Mouse (Mus musculus) embryo, embryonic 10 days (tissue): ENCODE measurements around the gene Gm15127.
"Not testable (repeated sequence)": the region's sequence is repeated elsewhere in the genome, so short reads cannot be mapped to it uniquely, and the experiment has no call there.

ENCODE experiments used
- DNase-seq: peaks from one replicate; pipeline ENCODE4 v3.0.0-alpha.2; 2015; ENCODE audit warnings: low spot score

The Gm15127 gene

DNA sequence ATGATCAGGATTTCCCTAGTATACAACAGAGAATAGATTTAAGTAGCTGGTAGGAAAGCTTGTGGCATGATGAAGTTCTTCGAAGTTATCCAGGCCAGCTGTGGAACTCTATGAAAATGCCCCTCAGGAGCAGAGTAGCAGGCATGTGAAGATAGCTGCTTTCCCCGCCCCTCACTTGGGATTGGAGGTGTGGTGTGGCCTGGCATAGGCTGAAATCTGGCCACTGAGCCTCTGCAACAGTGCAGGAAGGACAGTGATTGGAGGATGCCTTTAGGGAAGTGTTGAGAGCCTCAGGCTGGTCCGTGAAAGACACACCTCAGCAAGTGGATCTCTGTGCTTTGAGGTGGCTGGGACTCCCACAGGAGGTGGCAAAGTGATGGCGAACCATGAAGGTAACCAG is at the start of gene Gm15127:
Gene Gm15127, plus strand, starts transcription at position 301 of the 400 bp plus-strand sequence.
- DNase-seq: not testable (repeated sequence)

DNA sequence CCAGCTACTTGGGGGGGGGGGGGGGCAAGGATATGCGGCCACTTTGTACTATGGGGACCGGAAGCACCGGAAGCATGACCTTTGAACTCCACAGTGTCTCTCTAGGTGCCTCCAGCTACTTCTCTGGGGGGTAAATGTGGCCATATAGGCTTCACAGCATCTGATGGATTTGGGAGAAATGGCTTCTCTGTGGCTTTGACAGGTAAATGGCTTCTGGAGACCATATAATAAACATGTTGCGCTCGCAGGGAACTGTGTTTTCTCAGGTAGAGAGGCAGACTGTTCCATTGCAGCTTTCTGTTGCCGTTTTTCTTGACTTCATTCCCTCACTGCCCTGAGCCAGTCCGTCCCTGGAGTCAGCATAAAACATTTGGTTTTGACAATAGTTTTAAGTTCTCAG is 48.3 kb upstream of the Gm15127 start, which contains the start of gene Gm8334:
Gene Gm8334, minus strand, starts transcription at position 101 of the 400 bp plus-strand sequence.
- DNase-seq: not testable (repeated sequence)

DNA sequence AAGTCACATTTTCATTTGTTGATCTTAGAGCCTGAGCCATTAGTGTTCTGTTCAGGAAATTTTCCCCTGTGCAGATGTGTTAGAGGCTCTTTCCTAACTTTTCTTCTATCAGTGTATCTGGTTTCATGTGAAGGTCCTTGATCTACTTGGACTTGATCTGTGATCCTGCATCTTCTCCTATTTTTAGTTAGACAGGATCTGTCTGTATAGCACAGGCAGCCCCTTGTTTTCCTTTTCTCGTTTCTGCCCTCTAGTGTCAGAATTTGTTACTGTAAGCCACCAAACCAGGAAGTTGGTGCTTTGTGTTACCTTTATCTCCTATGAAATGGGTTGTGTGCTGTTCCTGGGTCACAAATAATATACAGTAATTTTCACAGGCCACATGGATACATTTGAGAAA is 12.9 kb downstream of the Gm15127 start:
- not testable (repeated sequence) for DNase-seq
